Mouse (Mus musculus) intestine, embryonic 15.5 days (tissue): ENCODE data around the gene Fbxw21. TPM values are rescaled to one million over a fixed set of nuclear protein-coding genes. Genes with fewer than 3 reads are reported as not detected.
A peak's percentile ranks its signal among the peaks of the same experiment; 100 is the strongest.

Source experiments
- ATAC-seq: fragments of 200-750 bp; cut with Nextera tagmentation; 2 replicates; pipeline ENCODE4 v1.8.0; 2017; ENCODE audit warnings: moderate TSS enrichment, moderate library complexity
- H3K27ac ChIP-seq: fragments of 300-500 bp; sonication (generic); 2 replicates; pipeline ENCODE4 v1.5.1; 2015; ENCODE audit warnings: mild to moderate bottlenecking, inconsistent platforms
- H3K27me3 ChIP-seq: fragments of 300-500 bp; sonication (generic); replicated peaks from 2 replicates; pipeline ENCODE4 v1.6.1; 2015; ENCODE audit warnings: inconsistent platforms
- H3K36me3 ChIP-seq: fragments of 300-500 bp; sonication (generic); 2 replicates; pipeline ENCODE4 v1.6.1; 2015; ENCODE audit warnings: inconsistent platforms
- H3K4me1 ChIP-seq: fragments of 300-500 bp; sonication (generic); replicated peaks from 2 replicates; pipeline ENCODE4 v1.6.1; 2015; ENCODE audit warnings: inconsistent platforms
- H3K4me2 ChIP-seq: fragments of 300-500 bp; sonication (generic); replicated peaks from 2 replicates; pipeline ENCODE4 v1.6.1; 2015; ENCODE audit warnings: mild to moderate bottlenecking, inconsistent platforms
- H3K4me3 ChIP-seq: fragments of 300-500 bp; sonication (generic); replicated peaks from 2 replicates; pipeline ENCODE4 v1.5.1; 2015; ENCODE audit warnings: inconsistent platforms
- H3K9ac ChIP-seq: fragments of 300-500 bp; sonication (generic); 2 replicates; pipeline ENCODE4 v1.6.1; 2015; ENCODE audit warnings: inconsistent platforms
- H3K9me3 ChIP-seq: fragments of 300-500 bp; sonication (generic); 2 replicates; pipeline ENCODE4 v1.6.1; 2016; ENCODE audit warnings: inconsistent platforms
- WGBS: fragments of 180-500 bp; shearing (Covaris S2); methylation state at CpG from one replicate; pipeline ENCODE4 v1.1.7; 2015; 5-methylcytosine and 5-hydroxymethylcytosine counted together
- polyA plus RNA-seq: library from polyadenylated mRNA; unstranded; fragments of >200 nt; fragmentation: Nextera tagmentation; extraction: Ambion mirVana; gene quantifications from 2 replicates; pipeline ENCODE4 v1.2.1, GENCODE M21; 2015

Fbxw21 gene
- polyA plus RNA-seq, 1 experiment from 2014 or later, result not detected

- WGBS, result 20% methylated on average over 6 of the region's 6 CpGs
- Histone ChIP-seq H3K4me3 (peak overlapping the region; percentile 72), H3K27me3 (no peaks in the 10 kb centered on the region), H3K9ac (peak overlapping the region; percentile 84; the same call in 1 of the 2 replicates), H3K4me2 (peak overlapping the region; percentile 85), H3K9me3 (no peaks in the 10 kb centered on the region), H3K27ac (peak overlapping the region; percentile 98), H3K36me3 (no peaks in the 10 kb centered on the region), H3K4me1 (peaks cover 56% of the 10 kb centered on the region)
- no peak for ATAC-seq
Measured at GRCm38 (mm10) chr9:109097291-109097690, 64.5 kb downstream of the Fbxw21 start.

GRCm38 (mm10) chr9:109096856-109097255 is 65.0 kb downstream of the Fbxw21 start:
- Histone ChIP-seq H3K9me3 (no peaks in the 10 kb centered on the region), H3K4me2 (peak overlapping the region; percentile 85), H3K36me3 (peaks cover 3% of the 10 kb centered on the region; the same call in 1 of the 2 replicates), H3K4me3 (peak overlapping the region; percentile 72), H3K27me3 (no peaks in the 10 kb centered on the region), H3K27ac (peak overlapping the region; percentile 98), H3K4me1 (peaks cover 56% of the 10 kb centered on the region), H3K9ac (peak overlapping the region; percentile 84)
- 28% methylated on average over 6 of the region's 6 CpGs for WGBS
- ATAC-seq, result 0 out of 2 replicates have a peak, but pooled peaks have one; percentile 5

GRCm38 (mm10) chr9:109096251-109096661 is 65.6 kb downstream of the Fbxw21 start:
- no peaks in the 10 kb centered on the region for H3K9me3 ChIP-seq
- ATAC-seq, result no peak
- H3K4me3 ChIP-seq, result peak overlapping the region; percentile 72
- peak overlapping the region; percentile 98 for H3K27ac ChIP-seq
- no peaks in the 10 kb centered on the region for H3K27me3 ChIP-seq
- 18% methylated on average over 9 of the region's 9 CpGs for WGBS
- H3K9ac ChIP-seq, result peak overlapping the region; percentile 84
- peaks cover 9% of the 10 kb centered on the region; the same call in 1 of the 2 replicates for H3K36me3 ChIP-seq
- peaks cover 56% of the 10 kb centered on the region for H3K4me1 ChIP-seq
- peak overlapping the region; percentile 85 for H3K4me2 ChIP-seq

- Histone ChIP-seq H3K4me2 (peak within 1 kb of the TSS; percentile 85), H3K9ac (peak within 1 kb of the TSS; percentile 84), H3K9me3 (no peaks in the 10 kb centered on the region), H3K27ac (peak within 1 kb of the TSS; percentile 98), H3K36me3 (peaks cover 9% of the 10 kb centered on the region; the same call in 1 of the 2 replicates), H3K4me1 (peaks cover 56% of the 10 kb centered on the region), H3K4me3 (peak within 1 kb of the TSS; percentile 72), H3K27me3 (no peaks in the 10 kb centered on the region)
- under 1% methylated on average over 79 of the region's 102 CpGs for WGBS
- peak; percentile 75 for ATAC-seq
Measured at GRCm38 (mm10) chr9:109095137-109095982, 66.5 kb downstream of the Fbxw21 start, which contains the start of gene Plxnb1. TSS of gene Plxnb1 (plus strand) at chr9:109095389.

GRCm38 (mm10) chr9:109094553-109095136 is 67.2 kb downstream of the Fbxw21 start:
- peak overlapping the region; percentile 98 for H3K27ac ChIP-seq
- H3K4me2 ChIP-seq, result peak overlapping the region; percentile 85
- peak overlapping the region; percentile 72 for H3K4me3 ChIP-seq
- ATAC-seq, result peak; percentile 55
- H3K9ac ChIP-seq, result peak overlapping the region; percentile 84
- 3% methylated on average over 16 of the region's 21 CpGs for WGBS
- H3K4me1 ChIP-seq, result peaks cover 56% of the 10 kb centered on the region
- H3K36me3 ChIP-seq, result peaks cover 9% of the 10 kb centered on the region; the same call in 1 of the 2 replicates
- no peaks in the 10 kb centered on the region for H3K27me3 ChIP-seq
- H3K9me3 ChIP-seq, result no peaks in the 10 kb centered on the region

GRCm38 (mm10) chr9:109093786-109094552 is 67.9 kb downstream of the Fbxw21 start:
- no peaks in the 10 kb centered on the region for H3K9me3 ChIP-seq
- no peaks in the 10 kb centered on the region for H3K27me3 ChIP-seq
- H3K36me3 ChIP-seq, result peaks cover 9% of the 10 kb centered on the region; the same call in 1 of the 2 replicates
- H3K27ac ChIP-seq, result peak overlapping the region; percentile 98
- H3K9ac ChIP-seq, result peak overlapping the region; percentile 84; the same call in 1 of the 2 replicates
- ATAC-seq, result peak; percentile 2; the same call in 1 of the 2 replicates
- 21% methylated on average over 11 of the region's 11 CpGs for WGBS
- peak overlapping the region; percentile 85 for H3K4me2 ChIP-seq
- peaks cover 49% of the 10 kb centered on the region for H3K4me1 ChIP-seq
- H3K4me3 ChIP-seq, result peak overlapping the region; percentile 72

GRCm38 (mm10) chr9:109092799-109093198 is 69.0 kb downstream of the Fbxw21 start:
- H3K4me1 ChIP-seq, result peaks cover 38% of the 10 kb centered on the region
- no peaks in the 10 kb centered on the region for H3K27me3 ChIP-seq
- peaks cover 9% of the 10 kb centered on the region; the same call in 1 of the 2 replicates for H3K36me3 ChIP-seq
- H3K9me3 ChIP-seq, result no peaks in the 10 kb centered on the region
- ATAC-seq, result no peak
- H3K27ac ChIP-seq, result no peak overlapping the region
- WGBS, result 50% methylated on average over 6 of the region's 6 CpGs
- no peak overlapping the region for H3K4me3 ChIP-seq
- H3K9ac ChIP-seq, result no peak overlapping the region
- no peak overlapping the region for H3K4me2 ChIP-seq

- peaks cover 28% of the 10 kb centered on the region for H3K4me1 ChIP-seq
- no peaks in the 10 kb centered on the region for H3K9me3 ChIP-seq
- H3K4me3 ChIP-seq, result no peak overlapping the region
- ATAC-seq, result no peak
- no peak overlapping the region for H3K4me2 ChIP-seq
- H3K27ac ChIP-seq, result no peak overlapping the region
- H3K27me3 ChIP-seq, result no peaks in the 10 kb centered on the region
- H3K9ac ChIP-seq, result no peak overlapping the region
- peaks cover 9% of the 10 kb centered on the region; the same call in 1 of the 2 replicates for H3K36me3 ChIP-seq
- WGBS, result 91% methylated on average over 8 of the region's 8 CpGs
Measured at GRCm38 (mm10) chr9:109091802-109092201, 70.0 kb downstream of the Fbxw21 start.

- H3K4me1 ChIP-seq, result peaks cover 20% of the 10 kb centered on the region
- H3K4me2 ChIP-seq, result no peak overlapping the region
- H3K27me3 ChIP-seq, result no peaks in the 10 kb centered on the region
- no peak for ATAC-seq
- no peak overlapping the region for H3K9ac ChIP-seq
- H3K36me3 ChIP-seq, result peaks cover 9% of the 10 kb centered on the region; the same call in 1 of the 2 replicates
- H3K4me3 ChIP-seq, result no peak overlapping the region
- WGBS, result 71% methylated on average over 15 of the region's 15 CpGs
- H3K9me3 ChIP-seq, result no peaks in the 10 kb centered on the region
- H3K27ac ChIP-seq, result no peak overlapping the region
Measured at GRCm38 (mm10) chr9:109090446-109090845, 71.4 kb downstream of the Fbxw21 start.
